Mouse (Mus musculus): ENCODE data around the gene Csnk1d.

Csnk1d gene

GRCm38 (mm10) chr11:120913796-120914195, 77.3 kb downstream of the Csnk1d start:
- in situ Hi-C loops (cut with MseI, MboI) = no loop called here

Measured in mouse trophoblast stem cell (cell line).